Mouse (Mus musculus) gastrocnemius, postnatal 25 days (tissue): ENCODE data around the gene Ssc5d. TPM values are rescaled to one million over a fixed set of nuclear protein-coding genes. Genes with fewer than 3 reads are reported as not detected.
A peak's percentile ranks its signal among the peaks of the same experiment; 100 is the strongest.

ENCODE experiments used
- DNase-seq: peaks from one replicate; pipeline ENCODE4 v3.0.0; 2022
- total RNA-seq, 2 experiments: library from RNA; stranded (reverse); gene quantifications; 1 replicate in 1 of 2; 2 replicates in 1 of 2; pipeline ENCODE4 v1.2.3; 2021

The Ssc5d gene
- total RNA-seq, 2 experiments from 2014 or later = 10.1 to 11.6 TPM

DNA sequence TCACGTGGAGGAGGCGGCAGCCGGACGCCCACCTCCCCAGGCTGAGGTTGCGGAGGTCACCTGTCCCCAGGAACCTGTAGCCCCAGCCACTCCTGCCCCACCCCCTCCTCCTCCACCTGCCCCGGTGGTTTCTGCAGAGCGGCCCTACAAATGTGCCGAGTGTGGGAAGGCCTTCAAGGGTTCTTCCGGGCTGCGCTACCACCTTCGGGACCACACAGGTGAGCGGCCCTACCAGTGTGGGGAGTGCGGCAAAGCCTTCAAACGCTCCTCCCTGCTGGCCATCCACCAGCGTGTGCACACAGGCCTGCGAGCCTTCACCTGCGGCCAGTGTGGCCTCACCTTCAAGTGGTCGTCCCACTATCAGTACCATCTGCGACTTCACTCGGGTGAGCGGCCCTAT lies 5.6 kb upstream of the Ssc5d start:
- DNase-seq = no peak

GRCm38 (mm10) chr7:4920496-4920895 lies 5.1 kb upstream of the Ssc5d start:
- no peak for DNase-seq

DNA sequence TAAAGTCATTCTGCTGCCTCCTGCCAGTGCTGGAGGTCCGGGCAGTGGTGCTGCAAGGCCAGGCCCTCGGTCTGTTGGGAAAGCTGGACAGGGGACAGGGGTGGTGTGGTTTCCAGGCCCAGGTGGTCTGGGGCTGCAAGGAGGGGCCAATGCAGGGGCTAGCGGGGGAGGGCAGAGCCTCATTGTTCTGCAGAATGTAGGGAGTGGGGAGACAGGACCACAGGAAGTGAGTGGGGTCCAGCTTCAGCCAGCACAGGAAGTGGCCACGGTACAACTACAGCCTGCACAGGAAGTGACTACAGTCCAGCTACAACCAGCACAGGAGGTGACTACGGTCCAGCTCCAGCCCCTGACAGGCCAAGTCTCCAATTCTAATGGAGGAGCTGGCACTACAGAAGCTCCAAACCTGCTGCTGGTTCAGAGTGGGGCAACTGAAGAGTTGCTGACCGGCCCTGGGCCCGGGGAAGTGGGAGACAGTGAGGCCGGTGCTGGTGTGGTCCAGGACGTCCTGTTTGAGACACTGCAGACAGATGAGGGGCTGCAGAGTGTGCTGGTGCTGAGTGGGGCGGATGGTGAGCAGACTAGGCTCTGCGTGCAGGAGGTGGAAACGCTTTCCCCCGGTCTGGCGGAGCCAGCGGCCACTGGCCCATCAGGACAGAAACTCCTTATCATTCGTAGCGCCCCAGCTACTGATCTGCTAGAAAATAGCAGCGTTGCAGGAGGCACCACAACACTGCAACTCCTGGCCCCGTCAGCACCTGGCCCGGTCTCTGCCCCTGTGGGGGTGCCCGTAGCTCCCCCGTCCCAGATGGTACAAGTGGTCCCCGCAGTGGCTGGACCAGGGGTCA lies 4.4 kb upstream of the Ssc5d start:
- no peak for DNase-seq

GRCm38 (mm10) chr7:4921824-4922482 lies 3.6 kb upstream of the Ssc5d start, which contains the start of gene Nat14:
Gene Nat14, plus strand, starts transcription at chr7:4922028.
- no peak for DNase-seq

- peak; percentile 62 for DNase-seq
Measured at GRCm38 (mm10) chr7:4922508-4922907, 3.1 kb upstream of the Ssc5d start.

- no peak for DNase-seq
Measured at GRCm38 (mm10) chr7:4922931-4923565, 2.5 kb upstream of the Ssc5d start.

DNA sequence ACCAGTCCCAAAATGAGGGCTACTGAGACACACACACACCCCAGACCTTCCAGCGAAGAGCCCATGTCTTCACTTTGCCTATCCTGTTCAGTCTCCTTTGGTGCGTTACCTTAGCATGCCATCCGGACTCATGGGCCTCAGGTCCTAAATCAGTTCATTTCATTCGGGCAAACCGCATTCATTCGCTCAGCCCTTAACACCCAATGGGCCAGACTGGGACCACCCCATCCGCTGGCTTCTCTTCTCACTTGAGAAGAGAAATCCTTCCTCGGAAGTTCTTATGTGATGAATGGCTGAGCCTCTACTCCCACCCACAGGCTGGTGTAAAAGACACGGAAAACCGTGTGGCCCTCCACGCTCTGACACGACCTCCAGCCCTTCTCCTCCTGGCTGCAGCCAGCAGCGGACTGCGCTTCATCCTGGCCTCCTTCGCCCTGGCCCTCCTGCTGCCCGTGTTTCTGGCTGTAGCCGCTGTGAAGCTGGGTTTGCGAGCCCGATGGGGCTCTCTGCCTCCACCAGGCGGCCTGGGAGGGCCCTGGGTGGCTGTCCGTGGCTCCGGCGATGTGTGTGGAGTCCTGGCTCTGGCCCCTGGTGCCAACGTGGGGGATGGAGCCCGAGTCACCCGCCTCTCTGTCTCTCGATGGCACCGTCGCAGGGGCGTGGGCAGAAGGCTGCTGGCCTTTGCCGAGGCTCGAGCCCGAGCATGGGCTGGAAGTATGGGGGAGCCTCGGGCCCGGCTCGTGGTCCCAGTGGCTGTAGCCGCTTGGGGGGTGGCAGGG lies 1.8 kb upstream of the Ssc5d start:
- peak; percentile 77 for DNase-seq

GRCm38 (mm10) chr7:4924483-4924882 lies 1.1 kb upstream of the Ssc5d start:
- no peak for DNase-seq

- DNase-seq = peak; percentile 74
Measured at GRCm38 (mm10) chr7:4924891-4925301, 689 bp upstream of the Ssc5d start.

DNA sequence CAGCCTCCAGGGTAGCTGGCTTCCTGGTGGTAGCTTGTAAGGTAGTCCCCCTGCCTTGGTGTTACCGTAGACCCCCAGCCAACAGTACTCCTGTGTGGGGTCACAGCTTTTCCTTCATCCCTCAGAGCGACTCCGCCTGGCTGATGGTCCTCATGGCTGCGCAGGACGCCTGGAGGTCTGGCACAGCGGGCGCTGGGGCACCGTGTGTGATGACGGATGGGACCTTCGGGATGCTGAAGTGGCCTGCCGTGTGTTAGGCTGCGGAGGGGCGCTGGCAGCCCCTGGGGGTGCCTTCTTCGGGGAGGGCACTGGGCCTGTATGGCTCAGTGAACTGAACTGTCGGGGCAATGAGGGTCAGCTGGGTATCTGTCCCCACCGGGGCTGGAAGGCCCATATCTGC lies 1.3 kb downstream of the Ssc5d start:
- DNase-seq = no peak

DNA sequence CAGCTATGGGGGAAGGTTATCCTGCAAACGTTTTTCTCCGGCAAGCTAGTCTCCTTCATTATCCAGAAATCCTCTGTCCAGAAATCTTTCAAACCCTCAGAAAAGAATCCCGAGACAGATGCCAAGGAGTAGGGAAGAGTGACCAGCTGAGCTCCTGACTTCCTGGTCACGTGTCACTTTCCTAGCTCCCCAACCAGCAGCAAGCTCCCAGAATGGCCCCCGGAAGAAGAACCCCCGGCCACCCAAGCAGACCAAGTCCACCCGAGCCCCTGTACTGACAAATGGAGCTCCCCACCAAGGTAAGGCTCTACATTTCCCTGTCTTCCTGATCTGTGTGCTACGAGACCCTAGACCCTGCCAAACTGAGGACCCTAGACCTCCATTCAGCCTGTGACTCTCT lies 2.1 kb downstream of the Ssc5d start:
- DNase-seq = no peak

- DNase-seq = no peak
Measured at GRCm38 (mm10) chr7:4928323-4928722, 2.7 kb downstream of the Ssc5d start.

DNA sequence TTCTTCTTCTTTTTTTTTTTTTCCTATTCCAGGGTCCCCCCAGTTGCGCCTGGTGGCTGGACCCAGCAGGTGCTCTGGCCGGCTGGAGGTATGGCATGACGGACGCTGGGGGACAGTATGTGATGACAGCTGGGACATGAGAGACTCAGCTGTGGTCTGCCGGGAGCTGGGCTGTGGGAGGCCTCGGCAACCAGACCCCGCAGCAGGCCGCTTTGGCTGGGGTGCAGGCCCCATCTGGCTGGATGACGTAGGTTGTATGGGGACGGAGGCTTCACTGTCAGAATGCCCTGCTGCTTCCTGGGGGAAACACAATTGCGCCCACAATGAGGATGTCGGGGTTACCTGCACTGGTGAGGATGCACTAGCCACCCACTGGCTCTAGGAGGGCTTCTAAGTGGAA lies 7.5 kb downstream of the Ssc5d start:
- DNase-seq = no peak

- DNase-seq = no peak
Measured at GRCm38 (mm10) chr7:4934160-4934914, 8.8 kb downstream of the Ssc5d start.

GRCm38 (mm10) chr7:4936832-4937231 lies 11.2 kb downstream of the Ssc5d start:
- DNase-seq = no peak

GRCm38 (mm10) chr7:4937392-4937791 lies 11.8 kb downstream of the Ssc5d start:
- DNase-seq = no peak

GRCm38 (mm10) chr7:4938456-4938855 lies 12.9 kb downstream of the Ssc5d start:
- no peak for DNase-seq

- no peak for DNase-seq
Measured at GRCm38 (mm10) chr7:4940068-4940479, 14.5 kb downstream of the Ssc5d start.

- no peak for DNase-seq
Measured at GRCm38 (mm10) chr7:4942673-4943072, 17.1 kb downstream of the Ssc5d start.

DNA sequence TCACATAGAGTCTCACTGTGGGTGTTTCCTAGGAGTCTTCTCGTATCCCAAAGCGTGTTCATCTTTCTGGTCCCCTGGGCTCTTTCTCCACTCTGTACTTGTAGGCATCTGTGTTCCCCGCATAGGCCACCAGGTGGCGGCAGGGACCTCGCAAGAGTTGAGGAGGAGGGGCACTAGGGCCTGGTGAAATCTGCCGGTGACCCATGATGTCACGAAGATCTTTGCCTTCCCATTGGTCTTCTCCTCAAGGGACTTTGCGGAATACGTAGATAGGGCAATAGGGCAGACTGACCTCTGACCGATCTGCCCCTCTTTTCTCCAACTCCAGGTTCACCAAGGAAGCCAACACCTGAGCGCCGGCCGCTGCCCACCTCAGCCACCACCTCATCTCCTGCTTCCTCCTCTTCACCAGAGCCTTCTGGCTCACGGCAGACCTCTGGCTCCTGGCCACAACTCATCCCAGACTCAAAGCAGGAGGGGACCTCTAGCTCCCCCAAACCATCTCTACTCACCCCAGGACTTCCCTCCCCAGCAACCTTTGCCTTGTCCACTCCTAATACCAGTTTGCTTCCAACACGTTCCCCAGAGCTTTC lies 17.7 kb downstream of the Ssc5d start:
- peak; percentile 86 for DNase-seq

DNA sequence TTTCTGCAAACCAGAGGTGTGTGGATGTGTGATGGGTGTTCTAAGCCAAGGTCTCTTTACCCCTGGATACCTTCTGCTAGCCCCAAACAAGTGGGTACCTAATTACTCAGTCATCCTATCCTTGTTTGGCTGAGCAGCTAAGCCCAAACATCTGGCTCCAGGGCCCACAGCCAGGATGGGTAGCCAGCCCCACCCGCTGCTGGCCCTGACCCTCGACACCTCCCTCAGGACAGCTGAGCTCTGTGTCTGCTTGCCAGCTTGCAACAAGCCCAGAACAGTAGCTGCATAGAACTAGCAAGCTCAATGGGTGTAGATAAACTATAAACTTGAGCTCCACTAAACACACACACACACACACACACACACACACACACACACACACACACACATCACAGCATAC lies 22.3 kb downstream of the Ssc5d start:
- peak; percentile 86 for DNase-seq
